Mouse (Mus musculus): ENCODE results near the gene Cit. TPM values are rescaled to one million over a fixed set of nuclear protein-coding genes. Genes with fewer than 3 reads are reported as not detected.

Gene Cit
- total RNA-seq, 2 experiments from 2014 or later = 2.7 to 3.3 TPM

- no peak for DNase-seq (ENCODE audit: low spot score in 2 of 2)
Observed at GRCm38 (mm10) chr5:115908699-115909098, 63.6 kb downstream of the Cit start.

- DNase-seq (ENCODE audit: low spot score in 2 of 2) = peak; percentile 30 to 33
Observed at GRCm38 (mm10) chr5:115909106-115909505, 64.0 kb downstream of the Cit start.

- no peak for DNase-seq (ENCODE audit: low spot score in 2 of 2)
Observed at GRCm38 (mm10) chr5:115910491-115910890, 65.4 kb downstream of the Cit start.

- DNase-seq (ENCODE audit: low spot score in 2 of 2) = peak in 1 of 2 experiments; percentile 22
Observed at GRCm38 (mm10) chr5:115915481-115915880, 70.4 kb downstream of the Cit start.

- DNase-seq (ENCODE audit: low spot score in 2 of 2) = no peak
Observed at GRCm38 (mm10) chr5:115917960-115918359, 72.9 kb downstream of the Cit start.

GRCm38 (mm10) chr5:115918597-115919351, 73.7 kb downstream of the Cit start:
- DNase-seq (ENCODE audit: low spot score in 2 of 2) = no peak

- no peak for DNase-seq (ENCODE audit: low spot score in 2 of 2)
Observed at GRCm38 (mm10) chr5:115921990-115922389, 76.9 kb downstream of the Cit start.

GRCm38 (mm10) chr5:115924946-115925345, 79.9 kb downstream of the Cit start:
- DNase-seq (ENCODE audit: low spot score in 2 of 2) = no peak

- peak; percentile 58 to 68 for DNase-seq (ENCODE audit: low spot score in 2 of 2)
Observed at GRCm38 (mm10) chr5:115928786-115929507, 83.9 kb downstream of the Cit start.

- no peak for DNase-seq (ENCODE audit: low spot score in 2 of 2)
Observed at GRCm38 (mm10) chr5:115932325-115932724, 87.2 kb downstream of the Cit start.

- no peak for DNase-seq (ENCODE audit: low spot score in 2 of 2)
Observed at GRCm38 (mm10) chr5:115936851-115937250, 91.8 kb downstream of the Cit start.

- DNase-seq (ENCODE audit: low spot score in 2 of 2) = no peak
Observed at GRCm38 (mm10) chr5:115937566-115937965, 92.5 kb downstream of the Cit start.

- no peak for DNase-seq (ENCODE audit: low spot score in 2 of 2)
Observed at GRCm38 (mm10) chr5:115938999-115939398, 93.9 kb downstream of the Cit start.

GRCm38 (mm10) chr5:115942389-115942788, 97.3 kb downstream of the Cit start:
- DNase-seq (ENCODE audit: low spot score in 2 of 2) = no peak

- DNase-seq (ENCODE audit: low spot score in 2 of 2) = no peak
Observed at GRCm38 (mm10) chr5:115944791-115945490, 99.9 kb downstream of the Cit start.

- DNase-seq (ENCODE audit: low spot score in 2 of 2) = no peak
Observed at GRCm38 (mm10) chr5:115947622-115948353, 102.7 kb downstream of the Cit start.

GRCm38 (mm10) chr5:115950936-115951335, 105.9 kb downstream of the Cit start:
- no peak for DNase-seq (ENCODE audit: low spot score in 2 of 2)

GRCm38 (mm10) chr5:115953173-115953572, 108.1 kb downstream of the Cit start:
- no peak for DNase-seq (ENCODE audit: low spot score in 2 of 2)

GRCm38 (mm10) chr5:115954084-115954483, 109.0 kb downstream of the Cit start:
- no peak for DNase-seq (ENCODE audit: low spot score in 2 of 2)

- peak; percentile 43 to 64 for DNase-seq (ENCODE audit: low spot score in 2 of 2)
Observed at GRCm38 (mm10) chr5:115954549-115954948, 109.5 kb downstream of the Cit start.

GRCm38 (mm10) chr5:115955131-115955530, 110.1 kb downstream of the Cit start:
- DNase-seq (ENCODE audit: low spot score in 2 of 2) = peak in 1 of 2 experiments; percentile 42
